Mouse (Mus musculus): Measurements from ENCODE around the gene Dhx33. TPM values are rescaled to one million over a fixed set of nuclear protein-coding genes. Genes with fewer than 3 reads are reported as not detected.

Gene Dhx33
- total and polyA plus RNA-seq, 2 experiments from 2014 or later, result 6.3 to 20.6 TPM

DNA sequence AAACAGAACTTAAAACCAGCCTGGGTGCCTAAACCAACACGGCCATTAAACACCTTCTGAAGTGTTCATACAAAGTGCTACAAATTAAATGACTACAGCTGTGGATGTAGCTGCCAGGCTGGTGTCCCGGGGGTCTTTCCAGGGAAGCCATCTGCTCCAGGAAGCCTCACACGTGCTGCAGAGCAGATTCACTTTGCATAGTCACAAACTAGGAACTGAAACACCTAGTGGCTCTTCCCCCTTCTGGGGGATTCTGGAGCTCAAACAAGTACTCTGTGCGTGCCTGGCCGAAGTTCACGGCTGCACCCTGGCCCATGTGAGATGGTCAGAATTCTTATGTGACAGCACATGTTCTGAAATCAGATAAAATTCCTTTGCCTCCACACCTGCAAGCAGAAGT lies 24.0 kb downstream of the Dhx33 start:
- H3K36me3 ChIP-seq (replicated peaks; ENCODE audit: control insufficient read depth, insufficient read depth, low read length), result peaks cover 69% of the 10 kb centered on the region
- no peak for TF ChIP-seq CTCF (IDR thresholded peaks at IDR 0.05; ENCODE audit: low read depth)
- no peak for TF ChIP-seq EP300 (IDR thresholded peaks at IDR 0.05; ENCODE audit: low read depth)
- H3K27ac ChIP-seq (ENCODE audit: low read depth), result no peak overlapping the region
- H3K27me3 ChIP-seq (ENCODE audit: control insufficient read depth, insufficient read depth, low read length), result no peaks in the 10 kb centered on the region
- H3K4me1 ChIP-seq (ENCODE audit: control insufficient read depth, insufficient read depth), result peaks cover 8% of the 10 kb centered on the region; the same call in 1 of the 2 replicates
- no peaks in the 10 kb centered on the region for H3K9me3 ChIP-seq (replicated peaks; ENCODE audit: control insufficient read depth, low read length)
- WGBS, result 77% methylated on average over 6 of the region's 6 CpGs
- no peak for DNase-seq (ENCODE audit: low spot score)
- ATAC-seq (ENCODE audit: insufficient read depth, low read depth), result no peak
- H3K4me2 ChIP-seq (ENCODE audit: low read depth, low read length), result no peak overlapping the region
- no peak overlapping the region for H3K9ac ChIP-seq (replicated peaks; ENCODE audit: low read depth, low read length)
- no peak overlapping the region for H3K4me3 ChIP-seq (ENCODE audit: low read depth, low read length)

DNA sequence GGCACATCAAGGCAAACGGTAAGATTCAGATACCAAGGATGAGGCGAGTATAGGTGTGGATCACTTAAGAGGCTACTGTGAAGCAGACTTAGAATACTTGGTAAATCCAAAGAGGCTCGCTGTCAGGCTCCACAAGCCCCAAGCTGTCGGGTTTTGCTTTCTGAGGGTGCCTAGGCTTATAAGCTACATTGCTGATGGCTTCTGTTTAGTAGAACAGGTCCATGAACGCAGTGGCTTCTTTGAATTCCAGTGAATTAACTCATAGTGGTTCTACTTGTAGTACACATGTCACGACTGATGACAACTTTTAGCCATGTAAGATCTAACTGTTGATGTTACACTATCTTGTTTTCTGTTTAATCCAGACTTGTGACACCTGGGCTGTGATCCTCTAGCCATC lies 26.9 kb downstream of the Dhx33 start:
- Histone ChIP-seq H3K4me1 (ENCODE audit: control insufficient read depth, insufficient read depth) (peaks cover 8% of the 10 kb centered on the region; the same call in 1 of the 2 replicates), H3K4me3 (ENCODE audit: low read depth, low read length) (no peak overlapping the region), H3K4me2 (ENCODE audit: low read depth, low read length) (no peak overlapping the region), H3K9ac (replicated peaks; ENCODE audit: low read depth, low read length) (no peak overlapping the region), H3K36me3 (replicated peaks; ENCODE audit: control insufficient read depth, insufficient read depth, low read length) (peaks cover 84% of the 10 kb centered on the region), H3K27ac (ENCODE audit: low read depth) (no peak overlapping the region), H3K27me3 (ENCODE audit: control insufficient read depth, insufficient read depth, low read length) (no peaks in the 10 kb centered on the region), H3K9me3 (replicated peaks; ENCODE audit: control insufficient read depth, low read length) (no peaks in the 10 kb centered on the region)
- ATAC-seq (ENCODE audit: insufficient read depth, low read depth) (no peak), DNase-seq (ENCODE audit: low spot score) (no peak)
- no peak for TF ChIP-seq EP300 (IDR thresholded peaks at IDR 0.05; ENCODE audit: low read depth)
- no peak for TF ChIP-seq CTCF (IDR thresholded peaks at IDR 0.05; ENCODE audit: low read depth)
- WGBS, result 84% methylated on average over 6 of the region's 6 CpGs

DNA sequence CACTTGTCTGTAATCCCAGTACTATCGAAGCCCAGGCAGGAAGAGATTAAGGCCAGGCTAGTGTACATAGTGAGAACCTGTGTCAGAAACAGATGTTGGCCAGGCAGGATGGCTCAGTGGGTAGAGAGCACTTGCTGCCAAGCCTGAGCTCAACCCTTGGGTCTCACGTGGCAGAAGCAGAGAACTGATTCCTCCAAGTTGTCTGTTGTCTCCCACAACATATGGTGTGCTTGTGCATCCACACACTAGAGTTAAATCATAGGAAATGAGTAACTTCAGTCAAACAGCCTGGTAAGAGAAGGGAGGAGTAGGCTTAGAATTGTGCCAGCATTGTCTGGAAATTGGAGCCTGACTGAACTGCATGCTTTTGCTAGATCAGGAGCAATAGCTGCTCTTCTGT lies 29.0 kb downstream of the Dhx33 start:
- no peak for TF ChIP-seq CTCF (IDR thresholded peaks at IDR 0.05; ENCODE audit: low read depth)
- TF ChIP-seq EP300 (IDR thresholded peaks at IDR 0.05; ENCODE audit: low read depth), result no peak
- Histone ChIP-seq H3K36me3 (replicated peaks; ENCODE audit: control insufficient read depth, insufficient read depth, low read length) (peaks cover 73% of the 10 kb centered on the region), H3K27ac (ENCODE audit: low read depth) (no peak overlapping the region), H3K4me2 (ENCODE audit: low read depth, low read length) (no peak overlapping the region), H3K9ac (replicated peaks; ENCODE audit: low read depth, low read length) (no peak overlapping the region), H3K9me3 (replicated peaks; ENCODE audit: control insufficient read depth, low read length) (no peaks in the 10 kb centered on the region), H3K4me3 (ENCODE audit: low read depth, low read length) (no peak overlapping the region), H3K4me1 (ENCODE audit: control insufficient read depth, insufficient read depth) (0 out of 2 replicates have a peak, but pooled peaks cover 4% of the 10 kb centered on the region), H3K27me3 (ENCODE audit: control insufficient read depth, insufficient read depth, low read length) (no peaks in the 10 kb centered on the region)
- 56% methylated on average over 2 of the region's 2 CpGs for WGBS
- DNase-seq (ENCODE audit: low spot score) (no peak), ATAC-seq (ENCODE audit: insufficient read depth, low read depth) (no peak)

DNA sequence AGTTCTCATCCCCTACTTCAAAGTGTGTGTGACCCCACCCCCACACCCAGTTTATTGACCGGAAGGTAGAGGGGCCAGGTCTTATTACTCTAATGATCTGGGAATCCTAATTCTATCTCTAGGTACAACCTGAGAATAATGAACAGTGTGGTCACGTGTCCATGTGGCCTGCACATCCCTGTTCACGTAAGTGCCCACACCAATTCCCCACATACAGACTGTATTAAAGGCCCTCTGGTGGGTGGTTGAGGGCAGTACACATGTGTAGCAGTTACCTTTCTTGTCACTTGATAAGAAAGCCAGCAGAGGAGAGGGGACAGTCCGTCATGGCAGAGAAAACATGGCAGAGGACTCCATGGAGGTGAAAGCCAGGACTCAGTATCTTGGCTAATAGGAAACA lies 30.3 kb downstream of the Dhx33 start:
- ATAC-seq (ENCODE audit: insufficient read depth, low read depth) (no peak), DNase-seq (ENCODE audit: low spot score) (no peak)
- WGBS, result 68% methylated on average over 4 of the region's 4 CpGs
- no peaks in the 10 kb centered on the region for H3K9me3 ChIP-seq (replicated peaks; ENCODE audit: control insufficient read depth, low read length)
- H3K4me3 ChIP-seq (ENCODE audit: low read depth, low read length), result no peak overlapping the region
- H3K9ac ChIP-seq (replicated peaks; ENCODE audit: low read depth, low read length), result no peak overlapping the region
- H3K27me3 ChIP-seq (ENCODE audit: control insufficient read depth, insufficient read depth, low read length), result no peaks in the 10 kb centered on the region
- no peak overlapping the region for H3K27ac ChIP-seq (ENCODE audit: low read depth)
- 0 out of 2 replicates have a peak, but pooled peaks cover 4% of the 10 kb centered on the region for H3K4me1 ChIP-seq (ENCODE audit: control insufficient read depth, insufficient read depth)
- H3K4me2 ChIP-seq (ENCODE audit: low read depth, low read length), result no peak overlapping the region
- H3K36me3 ChIP-seq (replicated peaks; ENCODE audit: control insufficient read depth, insufficient read depth, low read length), result peaks cover 60% of the 10 kb centered on the region
- TF ChIP-seq EP300 (IDR thresholded peaks at IDR 0.05; ENCODE audit: low read depth) (no peak), CTCF (IDR thresholded peaks at IDR 0.05; ENCODE audit: low read depth) (peak; percentile 25)

DNA sequence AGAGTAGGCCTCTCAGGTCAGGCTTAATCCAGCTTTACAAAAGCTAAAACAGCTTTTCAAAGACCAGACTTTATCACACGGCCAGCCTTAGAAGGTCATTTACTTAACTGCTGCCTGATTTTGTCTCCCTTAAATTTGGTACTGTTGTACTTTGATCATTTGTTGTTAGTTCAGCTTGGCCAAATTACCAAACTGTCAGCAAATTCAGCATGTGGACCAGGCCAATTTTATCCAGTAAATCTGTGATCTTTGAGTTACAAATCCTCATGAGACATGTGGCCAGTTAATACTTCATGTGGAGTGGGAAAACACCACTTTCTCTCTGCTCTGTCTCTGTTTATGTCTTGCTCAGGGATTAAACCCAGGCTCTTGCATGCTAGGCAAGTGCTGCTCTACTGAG lies 31.7 kb downstream of the Dhx33 start:
- ATAC-seq (ENCODE audit: insufficient read depth, low read depth) (no peak), DNase-seq (ENCODE audit: low spot score) (no peak)
- 66% methylated on average over 1 of the region's 1 CpGs for WGBS
- Histone ChIP-seq H3K9me3 (replicated peaks; ENCODE audit: control insufficient read depth, low read length) (no peaks in the 10 kb centered on the region), H3K36me3 (replicated peaks; ENCODE audit: control insufficient read depth, insufficient read depth, low read length) (peaks cover 49% of the 10 kb centered on the region), H3K4me1 (ENCODE audit: control insufficient read depth, insufficient read depth) (peaks cover 9% of the 10 kb centered on the region), H3K4me3 (ENCODE audit: low read depth, low read length) (no peak overlapping the region), H3K27ac (ENCODE audit: low read depth) (no peak overlapping the region), H3K4me2 (ENCODE audit: low read depth, low read length) (no peak overlapping the region), H3K27me3 (ENCODE audit: control insufficient read depth, insufficient read depth, low read length) (no peaks in the 10 kb centered on the region), H3K9ac (replicated peaks; ENCODE audit: low read depth, low read length) (no peak overlapping the region)
- TF ChIP-seq CTCF (IDR thresholded peaks at IDR 0.05; ENCODE audit: low read depth), result no peak
- no peak for TF ChIP-seq EP300 (IDR thresholded peaks at IDR 0.05; ENCODE audit: low read depth)
